Mouse (Mus musculus) kidney, adult 11 months (tissue): ENCODE measurements around the gene B230118H07Rik.
"Not testable (repeated sequence)": the region's sequence is repeated elsewhere in the genome, so short reads cannot be mapped to it uniquely, and the experiment has no call there.

Experiments used
- DNase-seq: peaks from one replicate; pipeline ENCODE4 v3.0.0; 2022

B230118H07Rik gene

GRCm38 (mm10) chr2:101581418-101581817 is 67.9 kb downstream of the B230118H07Rik start:
- no peak for DNase-seq

GRCm38 (mm10) chr2:101580977-101581376 is 68.4 kb downstream of the B230118H07Rik start:
- no peak for DNase-seq

GRCm38 (mm10) chr2:101580428-101580827 is 68.9 kb downstream of the B230118H07Rik start:
- no peak for DNase-seq

DNA sequence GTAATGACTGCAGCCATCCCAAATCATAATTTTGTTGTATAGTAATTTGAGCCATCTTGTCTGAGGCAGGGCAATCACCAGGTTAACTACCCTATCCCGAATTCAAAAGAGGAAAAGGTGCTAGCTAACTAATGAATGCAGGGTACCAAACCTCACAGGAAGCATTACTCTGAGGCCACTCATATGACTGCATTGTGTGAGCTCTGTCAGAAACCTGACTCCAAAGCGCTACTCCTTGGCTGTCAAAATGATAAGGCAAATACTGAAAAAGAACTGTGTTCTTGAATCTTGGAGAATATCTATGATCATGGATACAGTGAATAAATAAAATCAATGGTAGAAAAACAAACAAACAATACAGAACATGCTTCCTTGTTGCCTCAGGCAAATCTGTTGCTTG is 69.3 kb downstream of the B230118H07Rik start:
- DNase-seq = no peak

DNA sequence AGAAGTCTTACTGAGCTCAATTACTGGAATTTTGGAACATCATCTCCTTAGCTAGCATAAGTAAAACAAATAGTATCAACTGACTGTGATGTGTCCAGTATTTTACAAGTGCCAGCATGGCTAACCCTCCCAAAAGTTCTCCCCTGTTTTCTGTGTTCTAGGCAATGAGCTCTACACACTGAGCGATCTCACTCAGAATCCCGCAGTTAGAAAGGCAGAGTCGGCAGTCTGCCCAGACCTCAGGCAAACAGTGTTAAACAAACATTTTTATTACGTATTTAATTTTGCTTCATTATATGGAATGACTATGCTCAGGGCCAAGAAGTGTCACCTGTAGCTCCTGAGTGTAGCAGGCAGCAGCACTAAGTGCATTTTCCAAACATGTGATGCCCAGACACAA is 72.1 kb downstream of the B230118H07Rik start:
- no peak for DNase-seq

DNA sequence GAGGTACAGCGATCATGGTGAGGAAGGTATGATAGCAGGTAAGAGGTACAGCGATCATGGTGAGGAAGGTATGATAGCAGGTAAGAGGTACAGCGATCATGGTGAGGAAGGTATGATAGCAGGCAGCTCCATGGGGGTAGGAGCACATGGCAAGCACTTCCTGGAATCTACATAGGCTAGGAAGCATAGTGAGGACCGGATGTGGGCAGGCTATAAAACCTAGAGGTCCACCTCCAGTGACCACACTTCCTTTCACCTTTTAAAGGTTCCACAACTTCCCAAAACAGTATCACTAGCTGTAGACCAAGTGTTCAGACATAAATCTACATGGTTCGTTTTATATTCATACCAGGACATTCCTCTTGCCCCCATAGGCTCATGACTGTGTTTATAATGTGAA is 80.1 kb downstream of the B230118H07Rik start:
- DNase-seq = no peak

- no peak for DNase-seq
These were observed 81.8 kb downstream of the B230118H07Rik start for GRCm38 (mm10) chr2:101567490-101567889.

GRCm38 (mm10) chr2:101563776-101564175 is 85.6 kb downstream of the B230118H07Rik start:
- DNase-seq = no peak

DNA sequence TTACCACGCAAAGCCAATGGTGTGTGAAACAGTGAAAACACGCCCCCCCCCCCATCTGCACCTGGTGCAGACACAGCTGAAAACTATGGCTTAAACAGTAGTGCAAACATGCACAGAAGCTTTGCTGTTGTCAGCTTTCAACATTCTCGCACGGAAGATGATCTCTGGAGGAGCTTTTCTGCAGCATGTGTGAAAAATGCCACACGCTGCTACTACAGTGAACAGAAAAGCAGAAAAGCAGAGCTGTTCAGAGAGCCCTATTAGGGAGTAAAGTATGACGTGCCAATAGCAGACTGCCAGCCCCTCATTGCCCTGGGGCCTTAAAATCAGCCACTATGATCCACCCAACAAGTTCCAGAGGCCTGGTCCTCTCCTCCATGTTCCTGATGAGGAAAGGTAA is 86.1 kb downstream of the B230118H07Rik start:
- no peak for DNase-seq

- no peak for DNase-seq
These were observed 89.9 kb downstream of the B230118H07Rik start for GRCm38 (mm10) chr2:101559431-101559830.

- DNase-seq = peak; percentile 14
These were observed 93.4 kb downstream of the B230118H07Rik start for GRCm38 (mm10) chr2:101555886-101556285.

DNA sequence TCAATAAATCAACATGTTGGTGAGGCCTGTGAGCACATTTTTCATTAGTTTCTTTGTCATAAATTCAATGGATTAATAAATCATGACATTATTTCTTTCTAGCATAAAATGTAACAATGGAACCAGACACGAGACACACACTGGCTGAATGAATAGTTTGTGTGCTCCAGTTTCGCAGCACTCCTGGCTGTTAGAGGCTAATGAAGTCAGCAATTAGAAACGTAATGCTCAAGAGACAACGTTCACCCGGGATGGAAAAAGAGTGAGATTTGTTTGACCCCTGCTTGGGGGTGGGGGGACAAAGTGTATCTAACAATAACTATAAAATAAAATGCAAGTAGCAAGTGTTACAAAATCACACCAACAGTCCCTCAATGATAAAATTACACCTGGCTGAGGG is 95.5 kb downstream of the B230118H07Rik start:
- no peak for DNase-seq

GRCm38 (mm10) chr2:101552301-101552700 is 97.0 kb downstream of the B230118H07Rik start:
- no peak for DNase-seq

GRCm38 (mm10) chr2:101551026-101551719 is 98.2 kb downstream of the B230118H07Rik start:
- no peak for DNase-seq

GRCm38 (mm10) chr2:101550176-101550575 is 99.2 kb downstream of the B230118H07Rik start:
- no peak for DNase-seq

DNA sequence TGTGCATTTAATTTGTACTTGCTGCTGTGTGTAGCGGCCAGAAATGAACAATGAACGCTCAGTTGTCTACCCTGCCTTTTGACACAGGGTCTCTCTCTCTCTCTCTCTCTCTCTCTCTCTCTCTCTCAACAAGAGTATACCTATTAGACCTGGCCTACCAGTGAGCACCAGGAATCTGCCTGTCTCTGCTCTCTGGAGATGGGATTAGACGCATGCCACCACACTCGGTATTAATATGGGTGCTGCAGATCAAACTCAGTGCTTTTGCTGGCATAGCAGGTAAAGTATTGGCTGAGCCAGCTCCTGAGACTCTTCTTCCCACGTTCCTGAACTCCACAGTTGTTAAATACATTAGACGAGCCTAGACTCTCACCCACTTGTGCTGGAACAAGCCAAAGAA is 100.5 kb downstream of the B230118H07Rik start:
- no peak for DNase-seq

DNA sequence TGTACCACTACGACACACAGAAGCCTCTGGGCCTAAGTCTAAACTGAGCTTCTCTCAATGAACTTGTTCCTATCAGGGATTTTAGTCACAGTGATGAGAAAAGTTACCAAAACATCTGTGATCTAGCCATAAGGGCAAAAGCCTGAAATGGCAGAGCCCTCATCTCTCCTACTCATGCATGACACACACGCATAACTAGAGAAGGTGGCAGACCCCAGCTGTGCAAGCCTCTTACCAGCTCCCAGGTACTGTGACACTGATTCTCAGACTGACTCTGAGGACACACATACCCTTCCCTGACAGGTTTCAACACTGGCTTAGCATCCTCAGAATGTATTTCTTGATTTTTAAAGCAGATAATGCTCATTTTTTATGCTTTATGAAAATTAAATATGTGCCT is 103.7 kb downstream of the B230118H07Rik start:
- no peak for DNase-seq

DNA sequence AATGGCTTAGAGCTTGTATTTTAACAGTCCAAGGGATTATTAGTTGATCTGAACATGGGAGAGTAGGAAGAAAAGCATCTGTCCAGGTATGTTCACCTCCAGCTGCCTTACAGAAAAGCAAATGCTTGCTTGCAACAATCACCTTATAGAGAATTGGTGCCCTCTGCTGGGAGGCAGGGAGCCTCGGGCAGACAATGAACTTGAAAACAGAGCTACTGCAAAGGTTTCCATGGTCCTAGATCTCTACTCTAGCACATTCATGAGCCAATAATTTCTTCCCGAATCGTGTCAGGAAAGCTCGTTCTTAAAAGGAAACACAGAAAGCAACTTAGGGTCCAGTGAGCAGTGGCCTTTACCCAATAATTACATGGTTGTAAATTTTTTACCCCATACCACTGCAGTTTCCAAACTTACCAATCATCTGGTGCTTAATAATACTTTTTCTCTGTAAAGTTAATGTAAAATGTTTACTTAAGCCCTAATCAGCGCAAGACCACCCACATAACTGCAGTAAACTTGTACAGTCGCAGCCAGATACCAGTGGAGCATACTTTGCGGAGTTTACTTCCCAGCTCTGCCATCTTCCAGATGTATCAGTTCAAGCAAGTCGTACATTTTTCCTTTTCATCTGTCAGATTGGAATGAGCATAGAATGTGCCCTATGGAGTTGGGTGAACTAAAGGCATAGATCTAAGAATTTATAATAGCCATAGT is 105.5 kb downstream of the B230118H07Rik start:
- no peak for DNase-seq

DNA sequence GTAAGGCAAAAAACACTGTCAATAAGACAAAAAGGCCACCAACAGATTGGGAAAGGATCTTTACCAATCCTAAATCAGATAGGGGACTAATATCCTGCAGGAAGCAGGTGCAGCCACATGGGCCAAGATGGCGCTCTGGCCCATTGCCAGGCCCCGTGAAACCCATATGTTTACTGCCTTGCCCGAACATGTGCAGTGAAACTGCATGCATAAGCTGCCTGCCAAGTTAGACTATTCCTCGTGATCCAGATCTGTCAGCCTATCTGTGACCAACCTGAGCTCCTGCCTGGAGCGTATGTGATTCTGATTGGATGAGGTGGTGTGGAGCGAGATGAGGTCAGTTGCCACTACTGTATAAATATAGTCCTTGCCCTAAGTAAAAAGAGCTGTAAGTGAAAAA is 112.4 kb downstream of the B230118H07Rik start:
- not testable (repeated sequence) for DNase-seq

DNA sequence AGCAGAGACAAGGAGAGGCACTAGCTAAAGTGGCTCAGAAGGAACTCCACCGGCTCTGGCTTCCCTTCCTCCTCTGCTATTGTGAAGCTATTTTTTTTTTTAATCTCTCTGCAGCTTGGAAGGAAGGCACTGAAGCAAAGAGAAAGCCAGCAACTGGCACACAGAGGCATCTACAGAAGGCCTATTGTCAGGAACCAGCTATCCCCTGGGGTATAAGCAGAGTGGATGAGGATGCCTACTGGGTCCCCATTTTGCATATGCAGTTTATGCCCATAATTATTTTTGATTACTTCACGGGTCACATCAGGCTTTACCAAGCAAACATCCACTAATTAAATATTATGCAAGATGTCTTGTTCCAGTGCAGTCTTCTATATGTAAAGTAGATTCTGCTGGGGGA is 115.6 kb downstream of the B230118H07Rik start:
- DNase-seq = no peak

- no peak for DNase-seq
These were observed 123.6 kb downstream of the B230118H07Rik start for GRCm38 (mm10) chr2:101525503-101526381.

- no peak for DNase-seq
These were observed 124.2 kb downstream of the B230118H07Rik start for GRCm38 (mm10) chr2:101525091-101525490.

DNA sequence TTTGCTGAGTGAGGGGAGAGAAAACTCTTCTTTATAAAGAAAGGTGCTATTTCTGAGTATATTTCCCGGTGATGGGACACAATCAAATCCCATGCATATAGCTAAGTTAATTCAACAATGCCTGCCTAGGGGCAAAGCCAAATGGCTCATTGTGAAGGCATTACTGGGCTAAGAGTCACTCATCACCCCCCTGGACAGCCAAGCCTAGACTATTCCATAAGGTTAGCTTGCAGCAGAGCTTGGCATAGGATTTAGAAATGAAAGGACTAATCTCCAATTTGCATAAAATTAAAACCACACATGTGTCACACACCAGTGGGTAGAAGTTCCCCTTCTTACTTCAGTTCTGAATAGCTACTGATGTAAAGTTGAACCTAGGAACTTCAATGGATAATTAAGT is 128.8 kb downstream of the B230118H07Rik start:
- no peak for DNase-seq

DNA sequence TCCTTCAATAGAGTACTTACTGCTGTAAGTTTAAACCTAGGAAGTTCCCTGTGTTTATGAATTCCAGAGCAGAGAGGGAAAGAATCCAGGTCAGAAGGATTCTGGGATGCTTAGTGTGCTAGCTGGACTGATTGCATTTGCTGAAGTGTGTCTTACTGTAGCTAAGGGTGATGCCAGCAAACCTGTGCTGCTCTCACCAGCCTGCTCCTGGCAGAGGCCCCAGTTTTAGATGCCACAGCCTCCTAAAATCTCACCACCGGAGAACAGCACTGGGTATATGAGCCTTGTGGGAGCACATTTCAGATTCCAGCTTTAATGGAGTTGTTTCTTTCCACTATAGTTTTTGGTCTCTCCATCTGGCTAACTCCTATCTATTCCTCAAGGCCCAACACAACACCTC is 129.4 kb downstream of the B230118H07Rik start:
- DNase-seq = no peak
